Mouse (Mus musculus) natural killer cell, adult 2 months (primary cell): ENCODE data around the gene Ahdc1.

Source experiments
- DNase-seq, 2 experiments: peaks; one replicate each; pipeline ENCODE4 v3.0.0; 2022; ENCODE audit warnings: low spot score in 2 of 2

Ahdc1 gene

DNA sequence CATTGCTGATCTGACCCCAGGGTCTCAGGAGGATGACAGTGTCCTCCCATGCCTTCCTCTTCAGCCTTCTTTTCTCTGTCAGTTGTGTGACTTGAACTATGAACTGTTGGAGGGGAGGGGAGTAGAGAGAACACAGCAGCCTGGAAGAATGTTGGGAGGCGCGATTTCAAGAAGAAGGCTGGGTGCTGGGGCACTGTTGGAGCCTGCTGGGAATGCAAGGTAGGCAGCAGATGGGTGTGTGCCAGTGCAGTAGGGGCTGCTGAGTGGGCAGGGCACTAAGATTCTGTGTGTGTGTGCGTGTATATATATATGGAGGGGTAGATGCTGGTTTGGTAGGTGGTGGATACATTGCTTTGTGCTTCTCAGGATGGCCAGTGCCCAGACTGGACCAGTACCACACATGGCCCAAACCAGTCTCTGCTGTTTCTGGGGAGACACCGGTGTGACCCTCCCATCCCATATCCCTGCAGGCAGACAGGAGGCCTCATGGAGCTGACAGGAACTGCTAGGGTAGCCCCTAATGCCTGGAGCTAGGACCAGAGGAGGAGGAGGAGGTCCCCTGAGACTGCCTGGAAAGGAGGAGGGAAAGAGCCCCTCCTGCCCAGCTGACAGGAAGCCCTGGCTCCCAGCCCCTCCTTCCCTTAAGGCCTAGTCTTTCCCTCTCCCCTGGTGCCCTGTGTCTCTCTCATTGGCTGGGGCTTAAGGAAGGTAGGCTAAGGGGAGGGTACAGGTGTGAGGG, 5.8 kb downstream of the Ahdc1 start:
- DNase-seq: no peak

DNA sequence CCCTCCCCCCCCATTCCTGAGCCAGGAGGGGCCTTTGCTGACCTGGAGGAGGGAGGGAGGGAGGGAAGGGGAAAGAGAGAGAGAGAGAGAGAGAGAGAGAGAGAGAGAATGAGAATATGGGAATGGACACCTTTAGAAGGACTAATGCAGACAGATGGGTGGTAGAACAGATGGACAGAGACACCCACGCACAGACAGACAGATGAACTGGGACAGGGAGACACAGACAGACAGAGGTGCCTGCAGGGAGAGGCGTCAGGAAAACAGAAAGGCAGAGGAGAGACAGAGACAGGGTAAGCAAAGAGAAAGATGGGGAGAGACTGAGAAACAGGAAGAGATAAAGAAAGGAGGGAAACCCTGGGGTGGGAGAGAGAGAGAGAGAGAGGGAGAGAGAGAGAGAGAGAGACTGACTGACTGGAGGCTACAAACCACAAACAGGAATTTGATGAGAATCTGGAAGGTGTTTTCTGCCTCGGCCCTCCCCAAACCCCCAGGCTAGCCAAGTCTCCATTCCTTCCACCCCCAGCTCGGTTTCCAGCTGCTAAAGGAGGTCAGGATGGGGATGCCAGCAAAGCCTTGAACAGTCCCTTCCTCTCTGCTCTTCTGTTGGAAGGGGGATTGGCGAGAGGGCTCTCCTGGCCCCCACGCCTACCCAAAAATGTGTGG, 6.7 kb downstream of the Ahdc1 start:
- no peak for DNase-seq

DNA sequence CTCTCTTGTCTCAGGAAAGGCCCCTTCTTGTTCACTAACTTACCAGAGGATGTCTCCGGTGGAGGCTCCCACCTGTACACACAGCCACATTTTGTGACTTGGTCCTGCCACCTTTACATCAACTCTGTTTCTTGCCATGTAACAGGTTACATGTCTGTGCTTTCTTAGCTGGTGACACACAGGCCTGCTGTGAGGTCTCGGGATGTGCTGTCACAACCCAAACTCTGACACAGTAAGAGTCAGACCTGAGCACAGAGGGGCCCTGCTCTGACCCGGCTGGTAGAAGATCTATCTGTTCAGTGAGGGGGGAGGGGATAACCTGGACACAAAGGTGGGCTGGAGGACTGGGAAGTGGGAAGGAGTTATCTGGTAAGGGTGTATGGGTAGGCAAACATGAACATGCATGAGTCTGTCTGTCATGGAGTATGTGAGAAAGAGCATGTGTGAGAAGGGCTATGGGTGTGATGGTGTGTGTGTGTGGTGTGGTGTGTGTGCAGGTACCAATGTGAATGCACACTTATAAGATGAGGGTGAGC, 7.3 kb downstream of the Ahdc1 start:
- DNase-seq: no peak

DNA sequence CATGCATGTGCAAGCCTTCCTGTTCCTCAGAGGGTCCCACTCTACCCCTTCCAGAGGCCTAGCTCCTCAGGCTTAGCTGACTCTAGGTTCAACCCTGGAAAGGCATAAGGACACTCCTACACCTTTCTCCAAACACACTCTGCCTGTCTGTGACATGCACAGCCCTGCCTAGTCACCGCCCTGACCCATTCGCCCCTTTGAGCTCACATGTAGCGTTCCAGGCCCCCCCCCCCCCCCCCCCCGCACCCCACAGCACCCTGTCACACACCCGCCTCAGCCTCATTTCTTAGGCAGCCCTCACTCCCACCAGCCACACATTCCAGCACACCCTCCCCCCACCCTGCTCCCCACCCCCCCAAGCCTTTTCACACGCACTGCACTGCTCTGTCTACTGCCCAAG, 9.7 kb downstream of the Ahdc1 start:
- no peak for DNase-seq

DNA sequence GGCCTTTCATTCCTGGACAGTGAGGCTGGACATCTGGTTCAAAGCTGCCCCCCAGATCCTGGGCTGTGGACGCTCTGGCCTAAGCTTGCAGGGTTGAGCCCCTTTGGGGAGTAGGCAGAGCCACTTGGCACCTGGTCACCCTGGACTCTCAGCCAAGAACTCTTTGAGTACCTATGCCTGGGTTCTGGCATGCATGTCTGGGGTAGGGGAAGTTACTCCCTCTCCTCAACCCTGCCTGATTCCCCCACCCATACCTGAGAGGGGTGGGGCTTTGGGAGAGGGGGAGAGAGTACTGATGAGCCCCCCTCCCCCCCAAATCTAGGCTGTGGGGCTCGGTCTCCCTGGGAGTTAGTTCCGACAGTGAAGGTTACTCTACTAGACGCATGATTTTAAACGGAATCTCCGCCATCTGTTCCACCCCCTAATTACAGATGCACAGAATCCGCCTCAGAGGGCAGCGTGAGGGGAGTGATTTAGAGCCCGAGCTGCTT, 10.2 kb downstream of the Ahdc1 start:
- DNase-seq: no peak

DNA sequence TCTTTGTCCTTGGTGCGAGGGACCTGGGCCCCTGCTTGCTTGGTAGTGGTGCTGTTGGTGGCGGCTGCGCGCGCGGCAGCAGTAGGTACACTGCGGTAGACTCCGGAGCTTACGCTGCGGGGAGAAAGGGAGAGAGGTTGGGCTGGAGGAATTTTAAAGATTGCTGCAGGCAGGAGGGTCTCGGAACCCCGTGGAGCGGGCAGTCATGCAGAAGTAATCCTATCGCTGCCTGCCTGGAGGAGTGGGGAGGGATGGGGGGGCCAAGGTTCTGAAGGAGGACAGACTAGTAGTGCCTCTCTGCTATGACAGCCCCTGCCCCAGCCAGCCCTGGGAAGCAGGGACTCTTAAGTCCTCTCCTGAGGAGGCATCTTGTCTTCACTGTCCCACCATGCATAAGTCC, 11.2 kb downstream of the Ahdc1 start:
- DNase-seq: no peak

DNA sequence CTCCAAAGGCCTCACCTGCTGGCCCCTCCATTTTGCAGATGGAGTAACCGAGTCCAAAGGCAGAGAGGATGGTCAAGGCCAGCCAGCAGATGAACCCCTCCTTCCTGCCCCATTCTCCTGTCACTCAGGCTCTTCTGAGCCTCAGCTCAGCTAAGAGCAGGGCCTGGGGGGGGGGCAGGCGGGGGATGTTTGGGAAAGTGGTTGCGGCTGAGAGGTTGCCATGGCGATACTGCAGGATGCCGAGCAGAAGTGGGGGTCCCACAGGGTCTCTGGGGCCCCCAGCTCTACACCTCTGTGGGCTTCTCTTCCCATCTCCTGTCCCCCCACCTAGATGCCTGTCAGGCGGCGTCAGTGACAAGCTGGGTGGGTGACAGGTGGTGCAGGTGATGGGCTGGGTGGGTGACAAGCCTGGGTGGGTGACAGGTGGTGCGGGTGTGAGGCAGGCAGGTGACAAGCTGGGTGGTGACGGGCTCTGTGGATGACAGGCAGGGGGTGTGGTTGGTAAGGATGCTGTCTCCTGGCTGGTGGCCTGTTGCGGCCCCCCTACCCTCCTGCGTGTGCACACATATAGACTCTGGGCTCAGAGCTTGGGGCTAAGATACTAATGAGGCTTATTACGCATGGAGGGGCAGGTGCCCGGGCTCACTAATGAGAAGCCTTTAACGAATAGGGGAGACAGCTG, 12.0 kb downstream of the Ahdc1 start:
- DNase-seq: no peak

DNA sequence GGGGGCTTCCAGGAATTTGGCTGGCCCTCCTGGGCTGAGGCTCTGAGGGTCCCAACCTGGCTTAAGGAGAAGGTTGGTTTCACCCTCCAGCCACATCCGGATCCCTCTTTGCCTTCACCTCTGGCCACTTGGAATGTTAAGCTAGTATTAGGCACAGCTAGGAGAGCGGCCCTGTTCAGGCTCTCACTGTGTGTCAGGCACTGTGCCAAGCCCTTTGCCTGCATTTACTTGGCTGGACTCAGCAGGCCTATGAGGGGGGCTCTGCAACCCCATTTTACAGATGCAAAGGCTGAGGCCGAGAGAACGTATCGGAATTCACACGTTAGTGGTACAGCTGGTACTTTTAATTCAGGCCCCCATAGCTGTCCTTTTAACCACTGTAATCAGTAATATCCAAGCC, 12.6 kb downstream of the Ahdc1 start:
- no peak for DNase-seq

DNA sequence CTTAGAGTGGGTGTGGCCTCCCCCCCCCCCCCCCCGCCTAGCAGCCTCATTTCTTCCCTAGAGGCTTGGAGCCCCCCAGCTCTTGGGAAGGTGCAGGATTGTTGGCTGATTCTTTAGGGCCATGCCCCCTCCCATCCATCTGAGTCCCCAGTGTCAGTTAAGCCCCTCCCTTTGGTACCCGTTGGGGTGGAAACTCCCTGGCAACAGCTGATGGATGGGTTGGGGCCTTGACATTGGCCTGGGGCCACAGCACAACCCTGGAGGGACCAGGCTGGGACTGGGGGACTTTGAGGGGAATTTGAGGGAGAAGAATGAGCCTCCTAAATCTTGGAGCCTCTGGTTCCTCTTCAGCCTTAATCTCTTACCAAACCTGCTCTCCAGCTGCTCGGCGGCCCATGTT, 13.3 kb downstream of the Ahdc1 start:
- DNase-seq: no peak

DNA sequence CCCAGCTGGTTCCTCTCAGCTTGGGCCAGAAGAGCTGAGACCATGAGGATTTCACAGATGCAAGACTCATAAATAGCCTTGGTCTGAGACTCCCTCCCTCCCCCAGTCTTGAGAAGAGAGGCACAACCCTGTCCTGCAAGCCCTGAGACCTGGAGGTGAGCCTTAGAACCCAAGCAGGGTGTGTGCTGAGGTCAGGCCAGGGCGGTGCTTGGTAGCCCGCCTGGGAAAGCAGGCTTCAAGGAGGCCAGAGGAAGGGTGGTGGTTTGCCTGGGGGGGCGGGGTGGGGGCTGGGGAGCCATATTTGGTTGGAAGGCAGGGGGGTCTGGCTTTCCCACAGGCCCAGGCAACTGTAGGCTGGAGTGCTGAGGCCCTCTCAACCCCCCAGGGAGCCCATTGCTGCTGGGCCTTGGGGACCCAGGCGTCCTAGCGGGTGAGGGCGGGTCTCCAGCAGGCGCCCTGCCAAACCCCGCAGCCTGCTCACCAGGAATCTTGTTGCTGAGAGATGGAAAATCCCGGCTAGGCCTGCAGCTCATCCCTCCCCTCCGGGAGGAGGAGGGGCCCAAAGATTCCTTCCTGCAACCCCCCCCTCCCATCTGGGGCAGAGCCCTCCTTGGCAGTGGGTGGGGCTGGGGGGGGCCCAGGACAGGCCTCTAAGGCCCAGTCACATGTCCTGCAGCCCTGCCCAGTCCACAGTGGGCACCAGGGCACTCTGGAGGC, 14.1 kb downstream of the Ahdc1 start:
- no peak for DNase-seq

DNA sequence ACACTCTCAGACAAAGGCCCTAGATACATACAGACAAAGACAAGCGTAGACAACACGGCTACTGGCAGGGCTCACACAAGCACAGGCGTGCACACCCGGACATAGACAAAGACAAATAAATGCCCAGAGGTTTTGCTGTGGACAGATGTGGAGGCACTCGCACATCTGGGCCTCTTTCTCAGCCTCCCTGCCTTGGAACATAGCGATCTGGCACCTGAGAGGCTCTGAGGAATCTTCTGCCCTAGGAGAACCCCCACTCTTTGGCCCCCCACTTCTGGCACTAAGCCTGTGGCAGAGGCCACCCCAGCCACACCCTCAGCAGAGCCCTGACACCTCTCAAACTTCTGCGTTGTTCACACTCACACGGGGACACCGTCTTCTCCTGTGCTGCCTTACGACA, 15.2 kb downstream of the Ahdc1 start:
- no peak for DNase-seq

DNA sequence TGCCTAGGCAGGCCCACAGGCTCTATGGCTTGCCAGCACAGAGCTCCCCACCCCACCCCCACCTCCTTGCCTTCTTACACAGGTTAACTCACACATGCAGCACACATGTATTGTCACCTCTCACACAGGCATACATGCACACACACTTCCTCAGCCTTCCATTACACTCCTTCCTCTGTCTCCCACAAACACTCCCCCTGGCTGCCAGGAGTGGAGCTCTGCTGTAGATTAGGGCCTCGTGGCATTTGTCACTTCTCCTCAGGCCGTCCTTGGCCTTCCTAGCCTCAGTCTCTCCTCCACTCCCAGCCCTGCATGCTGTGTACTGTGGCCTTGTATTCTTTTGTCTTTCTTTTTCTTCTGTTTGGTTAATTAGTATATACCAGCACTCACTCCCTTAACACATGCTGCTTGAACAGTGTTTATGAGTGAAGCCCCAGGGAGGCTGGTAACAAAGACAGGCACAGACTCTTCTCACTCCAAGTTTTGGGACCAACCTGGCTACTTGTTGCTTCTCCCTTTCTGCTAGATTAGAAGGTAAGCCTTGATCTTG, 15.8 kb downstream of the Ahdc1 start:
- DNase-seq: no peak

DNA sequence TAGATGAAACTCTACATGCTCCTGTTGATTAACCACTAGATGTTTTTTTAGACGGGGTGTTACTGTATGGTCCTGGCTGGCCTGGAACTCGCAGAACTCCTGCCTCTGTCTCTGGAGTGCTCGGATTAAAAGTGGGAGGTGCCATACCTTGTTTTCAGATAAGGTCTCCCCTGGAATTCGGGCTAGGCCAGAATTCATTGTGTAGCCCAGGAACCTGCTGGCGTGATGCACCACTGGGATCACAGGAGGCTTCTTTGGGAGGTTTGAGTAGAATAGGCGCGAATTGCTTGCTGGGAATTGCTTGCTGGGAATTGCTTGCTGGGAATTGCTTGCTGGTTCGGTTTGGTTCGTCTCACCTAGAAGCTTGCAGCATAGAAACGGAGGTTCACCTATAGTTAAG, 16.7 kb downstream of the Ahdc1 start:
- DNase-seq: no peak

DNA sequence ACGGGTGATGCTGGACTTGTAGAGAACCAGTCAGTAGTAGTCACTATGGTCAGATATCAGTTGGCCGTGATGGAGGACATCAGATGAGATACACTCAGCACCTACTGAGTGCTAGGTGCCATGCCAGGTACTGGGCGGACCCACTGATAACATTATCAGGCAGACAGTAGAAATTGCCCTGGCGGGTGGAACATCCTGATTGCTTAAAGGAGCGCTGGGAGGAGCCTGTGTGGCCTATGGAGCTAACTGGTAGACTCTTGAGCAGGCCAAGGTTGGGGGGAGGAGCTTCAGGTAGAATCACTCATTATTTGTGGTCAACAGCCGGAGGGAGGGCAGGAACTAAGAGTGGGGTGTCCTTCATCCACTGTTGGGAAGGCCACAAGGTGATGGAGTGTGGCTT, 17.1 kb downstream of the Ahdc1 start:
- no peak for DNase-seq

DNA sequence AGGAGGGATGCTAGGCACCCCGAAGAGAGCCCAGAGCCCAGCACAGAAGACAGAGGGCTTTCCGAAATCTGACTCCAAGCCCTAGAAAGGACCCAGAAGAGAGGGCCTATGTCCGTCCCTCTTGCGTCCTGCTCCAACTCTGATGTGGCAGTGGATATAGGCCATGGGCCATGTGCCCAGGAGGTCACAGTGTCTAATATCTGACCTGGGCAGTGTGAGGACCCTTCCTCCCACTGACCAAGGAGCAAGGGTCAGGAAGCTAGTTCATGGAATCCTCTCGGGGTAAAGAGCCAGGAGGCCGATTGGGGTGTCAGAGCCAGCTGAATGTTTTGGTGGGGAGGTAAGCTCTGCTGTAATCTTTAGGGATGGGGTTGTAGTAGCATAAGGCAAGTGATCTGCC, 17.8 kb downstream of the Ahdc1 start:
- DNase-seq: no peak

DNA sequence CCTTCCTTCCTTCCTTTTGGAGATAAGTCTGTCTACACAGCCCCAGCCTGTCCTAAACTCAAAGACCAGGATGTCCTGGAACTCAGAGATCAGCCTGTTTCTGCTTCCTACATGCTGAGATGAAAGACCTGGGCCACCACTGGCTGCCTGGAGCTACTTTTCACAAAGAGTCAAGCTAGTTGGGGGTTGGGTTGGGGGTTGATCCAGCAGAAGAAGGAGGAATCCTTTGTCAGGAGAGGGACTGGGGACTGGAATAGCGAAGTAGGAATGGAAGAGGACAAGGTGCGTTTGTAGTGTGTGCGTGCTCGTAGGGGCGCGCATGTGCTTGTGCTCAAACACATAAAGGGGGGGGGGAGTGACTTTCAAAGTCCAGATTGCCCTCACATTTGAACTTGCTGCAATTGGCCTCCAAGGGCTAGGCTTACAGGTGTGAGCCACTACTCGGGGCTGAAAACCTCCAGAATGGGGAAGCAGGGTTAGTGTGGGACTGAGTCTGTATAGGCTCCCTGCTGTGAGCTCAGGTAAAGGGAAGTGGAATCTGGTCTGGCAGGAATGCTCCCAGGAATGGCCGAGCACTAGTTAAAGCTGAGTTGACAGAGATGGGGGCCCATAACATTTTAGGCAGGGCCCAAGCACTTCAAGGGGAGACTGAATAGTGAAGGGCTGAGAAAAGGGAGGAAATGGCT, 21.5 kb downstream of the Ahdc1 start:
- DNase-seq: no peak

DNA sequence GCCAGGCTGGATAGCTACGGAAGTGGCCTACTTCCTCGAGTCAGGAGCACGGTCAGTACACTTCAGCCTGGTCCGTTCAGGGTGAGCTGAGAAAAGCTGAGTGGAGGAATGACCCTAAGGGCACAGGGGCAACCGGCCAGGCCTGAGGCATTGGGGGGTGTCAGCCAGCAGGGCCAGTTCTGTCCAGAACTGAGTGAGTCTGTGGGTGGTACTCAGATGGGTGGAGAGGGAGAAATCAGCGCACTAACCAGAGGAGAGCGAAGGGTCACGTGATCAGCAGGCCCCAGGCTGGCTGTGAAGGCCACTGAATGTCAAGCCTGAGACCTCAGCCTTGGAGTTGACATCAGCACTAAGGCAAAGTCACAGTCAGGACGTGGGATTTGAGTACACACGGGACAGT, 23.4 kb downstream of the Ahdc1 start:
- no peak for DNase-seq

DNA sequence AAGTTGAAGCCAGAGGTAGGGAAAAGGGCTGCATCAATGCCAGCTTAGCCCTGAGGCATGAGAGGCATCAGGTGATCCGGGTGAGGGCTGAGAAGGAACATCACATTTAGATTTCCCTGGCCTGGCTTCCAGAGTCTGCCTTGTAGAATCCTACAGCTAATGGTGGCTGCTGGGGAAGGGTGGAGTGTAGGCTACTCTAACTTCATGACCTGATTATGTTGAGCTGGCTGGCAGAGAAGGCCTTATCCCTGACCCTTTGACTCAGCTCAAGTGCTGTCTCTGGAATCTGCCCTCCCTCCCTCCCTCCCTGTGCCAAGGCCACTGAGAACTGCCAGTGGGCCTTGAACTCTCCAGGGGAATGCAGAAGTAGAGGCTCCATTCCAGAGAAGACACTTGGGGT, 24.4 kb downstream of the Ahdc1 start:
- no peak for DNase-seq

DNA sequence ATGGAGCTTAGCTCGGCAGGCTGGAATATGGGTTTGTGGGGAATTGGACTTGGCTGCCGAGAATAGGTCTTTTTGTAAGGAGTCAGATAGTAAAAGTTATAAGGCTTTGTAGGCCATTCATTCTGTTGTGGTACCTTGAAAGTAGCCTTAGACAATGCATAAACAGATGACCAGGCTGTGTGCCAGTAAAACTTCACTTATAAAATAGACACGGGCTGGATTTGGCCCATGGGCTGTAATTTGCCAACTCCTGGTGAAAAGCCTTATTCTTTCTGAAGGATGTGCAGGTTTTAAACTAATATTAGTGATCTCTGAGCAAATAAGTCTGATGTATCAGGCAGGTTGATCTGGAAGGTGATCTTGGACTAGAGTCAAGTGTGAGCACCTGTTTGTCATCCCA, 24.9 kb downstream of the Ahdc1 start:
- DNase-seq: no peak

DNA sequence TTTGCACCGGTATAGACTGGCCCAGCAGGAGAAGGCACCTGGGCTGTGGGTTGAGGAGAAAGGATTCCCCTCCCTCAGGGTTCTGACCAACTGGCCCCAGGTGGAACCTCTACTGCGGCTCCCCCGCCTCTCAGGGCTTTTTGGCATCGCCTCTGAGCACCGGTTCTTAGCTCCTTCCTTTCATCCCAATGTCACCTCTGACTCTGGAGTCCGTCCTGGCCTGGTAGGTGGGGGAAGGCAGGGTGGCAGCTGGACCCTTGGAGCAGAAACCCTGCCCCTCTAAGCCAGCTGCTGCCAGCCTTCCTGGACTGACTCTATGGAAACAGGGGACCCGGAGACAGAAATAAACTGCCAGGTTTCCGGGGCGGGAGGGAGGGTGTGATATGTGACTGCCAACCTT, 26.2 kb downstream of the Ahdc1 start:
- no peak for DNase-seq

DNA sequence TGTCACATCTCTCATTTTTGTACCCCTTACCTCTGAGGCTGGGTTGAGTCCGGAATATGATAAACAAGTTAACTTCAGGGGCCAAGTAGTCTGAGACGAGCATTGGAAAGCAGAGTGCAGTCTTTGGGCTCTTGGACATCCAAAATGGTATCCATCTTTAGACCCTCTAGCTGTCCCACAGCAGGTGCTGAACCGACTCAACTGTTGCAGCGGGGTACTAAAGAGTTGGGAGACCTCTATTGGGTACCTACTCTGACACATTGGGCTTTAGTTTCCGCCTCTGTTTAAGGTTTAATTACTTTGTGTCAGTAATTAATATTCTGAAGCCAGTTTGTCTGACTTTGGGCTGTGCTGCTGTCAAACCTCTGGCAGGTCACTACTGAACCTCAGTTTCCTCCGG, 26.7 kb downstream of the Ahdc1 start:
- DNase-seq: no peak
